Mouse (Mus musculus): ENCODE results near the gene Tmem8b. TPM values are rescaled to one million over a fixed set of nuclear protein-coding genes. Genes with fewer than 3 reads are reported as not detected.
A peak's percentile ranks its signal among the peaks of the same experiment; 100 is the strongest.

Tmem8b gene
- polyA plus RNA-seq (2014; fragmentation: Nextera tagmentation; extraction: Ambion mirVana), result 2.7 and 2.8 TPM in 2 replicates

GRCm38 (mm10) chr4:43668782-43669427 lies at the start of gene Tmem8b, which contains the start of gene Fam221b:
Tmem8b (plus strand) TSS chr4:43668971.
Fam221b (minus strand) TSS chr4:43669145.
- Histone ChIP-seq H3K27me3 (ENCODE audit: control insufficient read depth, insufficient read depth, low read length) (peaks cover 7% of the 10 kb centered on the region; the same call in 1 of the 2 replicates), H3K27ac (replicated peaks; ENCODE audit: low read depth, low read length) (0 out of 2 replicates have a peak within 1 kb of the TSS, but pooled peaks have one; percentile 51), H3K9me3 (ENCODE audit: control insufficient read depth, low read length) (no peaks in the 10 kb centered on the region), H3K4me2 (ENCODE audit: low read depth, severe bottlenecking) (peak within 1 kb of the TSS; percentile 84), H3K4me3 (ENCODE audit: low read depth, low read length) (peak within 1 kb of the TSS; percentile 78), H3K36me3 (ENCODE audit: control insufficient read depth, insufficient read depth, low read length) (no peaks in the 10 kb centered on the region), H3K9ac (ENCODE audit: low read length) (peak within 1 kb of the TSS; percentile 79), H3K4me1 (ENCODE audit: control insufficient read depth, insufficient read depth, low read length) (0 out of 2 replicates have a peak, but pooled peaks cover 6% of the 10 kb centered on the region)
- WGBS, result 4% methylated on average over 31 of the region's 41 CpGs
- ATAC-seq (ENCODE audit: insufficient number of reproducible peaks, low FRiP score, low TSS enrichment, low read depth) (peak; percentile 93), DNase-seq (ENCODE audit: low spot score) (peak; percentile 91)

GRCm38 (mm10) chr4:43620146-43620778 lies 48.5 kb upstream of the Tmem8b start:
- H3K36me3 ChIP-seq (ENCODE audit: control insufficient read depth, insufficient read depth, low read length), result no peaks in the 10 kb centered on the region
- no peak overlapping the region for H3K4me3 ChIP-seq (ENCODE audit: low read depth, low read length)
- no peak overlapping the region for H3K4me2 ChIP-seq (ENCODE audit: low read depth, severe bottlenecking)
- H3K9ac ChIP-seq (ENCODE audit: low read length), result no peak overlapping the region
- no peak overlapping the region for H3K27ac ChIP-seq (replicated peaks; ENCODE audit: low read depth, low read length)
- H3K9me3 ChIP-seq (ENCODE audit: control insufficient read depth, low read length), result peaks cover under 1% of the 10 kb centered on the region; the same call in 1 of the 2 replicates
- DNase-seq (ENCODE audit: low spot score), result no peak
- 77% methylated on average over 4 of the region's 4 CpGs for WGBS
- H3K4me1 ChIP-seq (ENCODE audit: control insufficient read depth, insufficient read depth, low read length), result no peaks in the 10 kb centered on the region
- H3K27me3 ChIP-seq (ENCODE audit: control insufficient read depth, insufficient read depth, low read length), result no peaks in the 10 kb centered on the region
- ATAC-seq (ENCODE audit: insufficient number of reproducible peaks, low FRiP score, low TSS enrichment, low read depth), result no peak

GRCm38 (mm10) chr4:43629106-43629817 lies 39.5 kb upstream of the Tmem8b start:
- ATAC-seq (ENCODE audit: insufficient number of reproducible peaks, low FRiP score, low TSS enrichment, low read depth) (no peak), DNase-seq (ENCODE audit: low spot score) (no peak)
- Histone ChIP-seq H3K27ac (replicated peaks; ENCODE audit: low read depth, low read length) (no peak overlapping the region), H3K36me3 (ENCODE audit: control insufficient read depth, insufficient read depth, low read length) (no peaks in the 10 kb centered on the region), H3K27me3 (ENCODE audit: control insufficient read depth, insufficient read depth, low read length) (peaks cover 5% of the 10 kb centered on the region; the same call in 1 of the 2 replicates), H3K9me3 (ENCODE audit: control insufficient read depth, low read length) (peaks cover 4% of the 10 kb centered on the region; the same call in 1 of the 2 replicates), H3K4me1 (ENCODE audit: control insufficient read depth, insufficient read depth, low read length) (peaks cover 12% of the 10 kb centered on the region), H3K9ac (ENCODE audit: low read length) (no peak overlapping the region), H3K4me2 (ENCODE audit: low read depth, severe bottlenecking) (no peak overlapping the region), H3K4me3 (ENCODE audit: low read depth, low read length) (no peak overlapping the region)
- WGBS, result 41% methylated on average over 20 of the region's 20 CpGs

GRCm38 (mm10) chr4:43630030-43630581 lies 38.7 kb upstream of the Tmem8b start:
- Histone ChIP-seq H3K27ac (replicated peaks; ENCODE audit: low read depth, low read length) (no peak overlapping the region), H3K4me2 (ENCODE audit: low read depth, severe bottlenecking) (no peak overlapping the region), H3K9me3 (ENCODE audit: control insufficient read depth, low read length) (peaks cover 4% of the 10 kb centered on the region; the same call in 1 of the 2 replicates), H3K27me3 (ENCODE audit: control insufficient read depth, insufficient read depth, low read length) (peaks cover 5% of the 10 kb centered on the region; the same call in 1 of the 2 replicates), H3K4me3 (ENCODE audit: low read depth, low read length) (no peak overlapping the region), H3K9ac (ENCODE audit: low read length) (no peak overlapping the region), H3K4me1 (ENCODE audit: control insufficient read depth, insufficient read depth, low read length) (peaks cover 12% of the 10 kb centered on the region), H3K36me3 (ENCODE audit: control insufficient read depth, insufficient read depth, low read length) (no peaks in the 10 kb centered on the region)
- DNase-seq (ENCODE audit: low spot score) (peak; percentile 82), ATAC-seq (ENCODE audit: insufficient number of reproducible peaks, low FRiP score, low TSS enrichment, low read depth) (0 out of 2 replicates have a peak, but pooled peaks have one; percentile 11)
- 8% methylated on average over 5 of the region's 5 CpGs for WGBS

GRCm38 (mm10) chr4:43630671-43631045 lies 38.1 kb upstream of the Tmem8b start:
- Histone ChIP-seq H3K4me3 (ENCODE audit: low read depth, low read length) (peak overlapping the region; percentile 53), H3K36me3 (ENCODE audit: control insufficient read depth, insufficient read depth, low read length) (no peaks in the 10 kb centered on the region), H3K27ac (replicated peaks; ENCODE audit: low read depth, low read length) (no peak overlapping the region), H3K4me2 (ENCODE audit: low read depth, severe bottlenecking) (peak overlapping the region; percentile 90), H3K9ac (ENCODE audit: low read length) (no peak overlapping the region), H3K27me3 (ENCODE audit: control insufficient read depth, insufficient read depth, low read length) (peaks cover 5% of the 10 kb centered on the region; the same call in 1 of the 2 replicates), H3K9me3 (ENCODE audit: control insufficient read depth, low read length) (no peaks in the 10 kb centered on the region; the same call in 1 of the 2 replicates), H3K4me1 (ENCODE audit: control insufficient read depth, insufficient read depth, low read length) (peaks cover 12% of the 10 kb centered on the region)
- no peak for ATAC-seq (ENCODE audit: insufficient number of reproducible peaks, low FRiP score, low TSS enrichment, low read depth)
- DNase-seq (ENCODE audit: low spot score), result no peak
- 21% methylated on average over 5 of the region's 5 CpGs for WGBS

- under 1% methylated on average over 37 of the region's 70 CpGs for WGBS
- Histone ChIP-seq H3K4me3 (ENCODE audit: low read depth, low read length) (peak within 1 kb of the TSS; percentile 53), H3K9ac (ENCODE audit: low read length) (peak within 1 kb of the TSS; percentile 89), H3K4me1 (ENCODE audit: control insufficient read depth, insufficient read depth, low read length) (peaks cover 12% of the 10 kb centered on the region), H3K9me3 (ENCODE audit: control insufficient read depth, low read length) (no peaks in the 10 kb centered on the region), H3K27ac (replicated peaks; ENCODE audit: low read depth, low read length) (no peak within 1 kb of the TSS), H3K4me2 (ENCODE audit: low read depth, severe bottlenecking) (peak within 1 kb of the TSS; percentile 90), H3K36me3 (ENCODE audit: control insufficient read depth, insufficient read depth, low read length) (no peaks in the 10 kb centered on the region), H3K27me3 (ENCODE audit: control insufficient read depth, insufficient read depth, low read length) (peaks cover 5% of the 10 kb centered on the region; the same call in 1 of the 2 replicates)
- DNase-seq (ENCODE audit: low spot score), result peak; percentile 68
- ATAC-seq (ENCODE audit: insufficient number of reproducible peaks, low FRiP score, low TSS enrichment, low read depth), result 0 out of 2 replicates have a peak, but pooled peaks have one; percentile 40
Observed at GRCm38 (mm10) chr4:43631046-43631955, 37.5 kb upstream of the Tmem8b start, which contains the start of gene Npr2. Npr2 (plus strand) TSS chr4:43631935.

- DNase-seq (ENCODE audit: low spot score) (peak; percentile 33), ATAC-seq (ENCODE audit: insufficient number of reproducible peaks, low FRiP score, low TSS enrichment, low read depth) (no peak)
- Histone ChIP-seq H3K27ac (replicated peaks; ENCODE audit: low read depth, low read length) (no peak overlapping the region), H3K4me1 (ENCODE audit: control insufficient read depth, insufficient read depth, low read length) (peaks cover 12% of the 10 kb centered on the region), H3K4me2 (ENCODE audit: low read depth, severe bottlenecking) (peak overlapping the region; percentile 90), H3K36me3 (ENCODE audit: control insufficient read depth, insufficient read depth, low read length) (no peaks in the 10 kb centered on the region), H3K27me3 (ENCODE audit: control insufficient read depth, insufficient read depth, low read length) (peaks cover 5% of the 10 kb centered on the region; the same call in 1 of the 2 replicates), H3K4me3 (ENCODE audit: low read depth, low read length) (peak overlapping the region; percentile 53), H3K9me3 (ENCODE audit: control insufficient read depth, low read length) (no peaks in the 10 kb centered on the region), H3K9ac (ENCODE audit: low read length) (peak overlapping the region; percentile 89)
- 43% methylated on average over 42 of the region's 42 CpGs for WGBS
Observed at GRCm38 (mm10) chr4:43631956-43632920, 36.5 kb upstream of the Tmem8b start.
